Mouse (Mus musculus): ENCODE results near the gene Cdca3.
"Not testable (repeated sequence)": the region's sequence is repeated elsewhere in the genome, so short reads cannot be mapped to it uniquely, and the experiment has no call there.

The Cdca3 gene

GRCm38 (mm10) chr6:124808358-124809012 lies 20.9 kb upstream of the Cdca3 start, which contains the start of gene Spsb2:
Gene Spsb2 (plus strand): TSS chr6:124808661.
- DNase-seq (ENCODE audit: extremely low read depth, insufficient read length, low spot score) = peak; percentile 87

GRCm38 (mm10) chr6:124809052-124809774 lies 20.1 kb upstream of the Cdca3 start:
- peak; percentile 87 for DNase-seq (ENCODE audit: extremely low read depth, insufficient read length, low spot score)

- peak; percentile 43 for DNase-seq (ENCODE audit: extremely low read depth, insufficient read length, low spot score)
Observed at GRCm38 (mm10) chr6:124809775-124810538, 19.4 kb upstream of the Cdca3 start.

GRCm38 (mm10) chr6:124810566-124811402 lies 18.6 kb upstream of the Cdca3 start:
- DNase-seq (ENCODE audit: extremely low read depth, insufficient read length, low spot score) = not testable (repeated sequence)

GRCm38 (mm10) chr6:124811403-124811665 lies 18.0 kb upstream of the Cdca3 start:
- no peak for DNase-seq (ENCODE audit: extremely low read depth, insufficient read length, low spot score)

GRCm38 (mm10) chr6:124811701-124812560 lies 17.4 kb upstream of the Cdca3 start:
- no peak for DNase-seq (ENCODE audit: extremely low read depth, insufficient read length, low spot score)

- DNase-seq (ENCODE audit: extremely low read depth, insufficient read length, low spot score) = no peak
Observed at GRCm38 (mm10) chr6:124812848-124813247, 16.5 kb upstream of the Cdca3 start.

GRCm38 (mm10) chr6:124813496-124813895 lies 15.9 kb upstream of the Cdca3 start:
- DNase-seq (ENCODE audit: extremely low read depth, insufficient read length, low spot score) = peak; percentile 78

GRCm38 (mm10) chr6:124813933-124814332 lies 15.4 kb upstream of the Cdca3 start, which contains the start of gene Tpi1:
Gene Tpi1 (minus strand): TSS chr6:124814296.
- peak; percentile 83 for DNase-seq (ENCODE audit: extremely low read depth, insufficient read length, low spot score)

- DNase-seq (ENCODE audit: extremely low read depth, insufficient read length, low spot score) = no peak
Observed at GRCm38 (mm10) chr6:124814448-124814847, 14.9 kb upstream of the Cdca3 start.

- DNase-seq (ENCODE audit: extremely low read depth, insufficient read length, low spot score) = no peak
Observed at GRCm38 (mm10) chr6:124814858-124815774, 14.2 kb upstream of the Cdca3 start.

- no peak for DNase-seq (ENCODE audit: extremely low read depth, insufficient read length, low spot score)
Observed at GRCm38 (mm10) chr6:124816611-124817010, 12.7 kb upstream of the Cdca3 start.

GRCm38 (mm10) chr6:124817125-124817524 lies 12.2 kb upstream of the Cdca3 start:
- no peak for DNase-seq (ENCODE audit: extremely low read depth, insufficient read length, low spot score)

- DNase-seq (ENCODE audit: extremely low read depth, insufficient read length, low spot score) = no peak
Observed at GRCm38 (mm10) chr6:124817563-124817962, 11.8 kb upstream of the Cdca3 start.

- DNase-seq (ENCODE audit: extremely low read depth, insufficient read length, low spot score) = no peak
Observed at GRCm38 (mm10) chr6:124817971-124818370, 11.4 kb upstream of the Cdca3 start.

GRCm38 (mm10) chr6:124820891-124821290 lies 8.5 kb upstream of the Cdca3 start:
- DNase-seq (ENCODE audit: extremely low read depth, insufficient read length, low spot score) = no peak

GRCm38 (mm10) chr6:124822049-124822448 lies 7.3 kb upstream of the Cdca3 start:
- no peak for DNase-seq (ENCODE audit: extremely low read depth, insufficient read length, low spot score)

GRCm38 (mm10) chr6:124828101-124828592 lies 1.2 kb upstream of the Cdca3 start:
- peak; percentile 75 for DNase-seq (ENCODE audit: extremely low read depth, insufficient read length, low spot score)

All from 3134 (cell line).